Mouse (Mus musculus) ZHBTc4 (cell line): ENCODE measurements around the gene Calm2.

ENCODE experiments used
- DNase-seq: peaks from one replicate; pipeline ENCODE4 v3.0.0-alpha.2; 2011; ENCODE audit warnings: low read depth, low spot score

Calm2 gene

DNA sequence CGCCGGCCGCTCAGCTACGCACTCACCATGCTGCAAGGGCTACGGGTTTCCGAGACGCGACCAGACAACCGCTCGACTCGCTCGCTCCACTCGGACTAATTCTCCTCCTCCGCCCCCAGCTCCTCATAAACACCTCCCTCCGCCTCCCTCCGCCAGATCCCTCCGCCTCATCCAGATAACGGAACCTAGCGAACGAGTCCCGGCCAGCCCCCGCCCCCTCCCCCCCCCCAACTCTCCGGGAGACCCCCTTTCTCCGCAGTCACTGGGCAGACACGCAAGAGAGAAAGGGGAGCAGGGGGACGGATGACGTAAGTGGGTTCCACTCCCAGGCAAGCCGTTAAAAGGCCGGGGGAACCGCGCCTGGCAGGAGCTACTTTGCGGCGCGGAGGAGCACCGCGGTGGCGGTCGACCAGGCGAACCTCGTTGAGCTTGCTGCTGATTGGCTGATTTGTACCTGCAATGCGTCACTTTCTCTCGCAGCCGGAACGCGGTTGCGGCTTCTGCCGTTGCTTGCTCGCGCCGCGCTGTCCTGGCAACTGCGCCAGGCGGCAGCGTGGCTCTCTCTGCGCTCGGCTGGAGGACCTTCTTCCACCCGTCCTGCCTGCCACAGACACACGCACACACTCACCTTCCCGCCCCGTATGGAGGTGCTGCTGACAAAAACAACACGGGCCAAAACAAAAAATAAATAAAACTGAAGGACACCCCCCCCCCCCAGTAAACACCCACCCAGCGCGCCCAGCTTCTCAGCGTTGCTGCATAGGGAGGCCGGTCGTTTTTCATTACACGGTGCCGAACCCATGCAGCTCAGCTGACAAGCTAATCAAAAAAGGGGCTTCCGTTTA lies at the start of gene Calm2:
TSS of gene Calm2 (minus strand) at position 169 of the 845 bp plus-strand sequence.
- DNase-seq = peak; percentile 98

- DNase-seq = peak; percentile 62
Observed at GRCm38 (mm10) chr17:87495504-87495903, 48.8 kb upstream of the Calm2 start.

GRCm38 (mm10) chr17:87494310-87494709 lies 47.6 kb upstream of the Calm2 start:
- no peak for DNase-seq

- DNase-seq = no peak
Observed at GRCm38 (mm10) chr17:87492286-87492685, 45.6 kb upstream of the Calm2 start.

- no peak for DNase-seq
Observed at GRCm38 (mm10) chr17:87490295-87490694, 43.6 kb upstream of the Calm2 start.

DNA sequence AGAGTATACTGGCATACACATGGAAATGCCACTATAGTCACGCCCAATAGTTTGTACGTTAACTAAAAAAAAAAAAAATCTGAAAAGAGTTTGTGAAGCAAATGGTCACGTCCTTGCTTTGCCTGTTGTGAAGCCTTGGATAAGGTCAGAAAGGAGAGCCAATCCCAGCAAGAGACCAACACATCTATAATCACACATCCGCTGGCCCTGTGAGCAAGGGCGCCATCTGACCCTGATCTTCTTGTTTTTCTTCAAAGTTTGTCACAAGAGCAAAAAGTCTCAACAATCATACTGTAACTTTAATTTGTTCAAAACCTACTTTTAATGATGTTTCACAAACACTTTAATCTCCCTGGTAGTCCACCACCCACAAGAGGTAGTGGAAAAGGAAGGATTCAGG lies 39.0 kb upstream of the Calm2 start:
- DNase-seq = no peak

DNA sequence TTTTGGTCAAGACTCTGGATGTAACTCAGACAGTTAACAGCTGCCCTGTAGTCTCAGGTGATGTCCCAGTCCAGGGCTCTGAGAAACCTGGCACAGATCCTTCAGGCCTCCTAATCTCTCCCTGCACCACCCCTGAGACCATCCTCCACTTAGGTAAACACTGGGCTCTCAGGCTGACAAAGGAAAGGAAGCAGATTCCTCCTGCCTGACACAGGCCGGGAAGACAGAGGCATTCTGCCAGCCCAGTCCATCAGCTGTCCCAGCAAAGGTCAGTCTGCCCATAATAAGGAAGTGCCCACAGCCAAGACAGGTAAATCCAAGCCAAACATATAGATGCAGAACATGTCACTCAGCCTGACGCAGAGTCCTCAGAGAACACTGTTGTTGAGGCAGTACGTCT lies 36.1 kb upstream of the Calm2 start:
- no peak for DNase-seq

DNA sequence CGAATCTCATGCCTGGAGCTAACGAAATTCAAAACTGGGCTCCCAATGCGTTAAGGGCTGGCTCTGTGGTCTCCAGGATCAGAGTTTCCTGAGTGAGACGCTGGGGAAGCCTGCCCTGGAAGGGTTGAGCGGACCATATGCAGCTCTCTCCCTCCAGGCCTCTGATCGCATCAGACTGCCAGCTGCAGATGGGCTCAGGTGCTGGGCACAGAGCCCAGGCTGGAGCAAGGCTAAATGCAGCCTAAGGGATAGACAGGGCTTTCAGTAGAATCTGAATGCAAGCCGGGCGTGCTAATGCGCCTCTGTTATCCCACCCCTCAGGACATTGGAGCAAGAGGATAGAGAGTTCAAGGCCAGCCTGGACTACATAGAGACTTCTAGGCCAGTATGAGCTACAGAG lies 31.8 kb upstream of the Calm2 start:
- no peak for DNase-seq

DNA sequence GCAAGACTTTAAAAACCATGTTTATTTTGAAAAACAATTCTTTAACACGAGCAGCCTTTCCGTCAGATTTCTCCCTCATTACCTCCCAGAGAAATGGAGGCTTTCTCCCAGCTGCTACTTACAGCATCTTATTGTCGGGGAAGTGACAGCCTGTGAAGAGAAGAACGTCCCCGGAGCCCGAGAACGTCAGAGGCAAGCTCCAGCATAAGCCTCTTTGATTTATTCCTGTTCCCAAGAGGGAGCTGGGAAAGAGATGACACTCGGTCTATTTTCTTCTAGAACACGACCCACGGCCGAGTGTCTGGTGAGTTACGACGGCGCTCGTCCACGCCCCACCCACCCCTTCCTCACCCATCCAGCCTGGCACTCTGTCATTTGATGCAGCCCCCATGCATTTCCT lies 30.9 kb upstream of the Calm2 start:
- no peak for DNase-seq

GRCm38 (mm10) chr17:87475356-87475755 lies 28.6 kb upstream of the Calm2 start:
- no peak for DNase-seq

GRCm38 (mm10) chr17:87474501-87474795 lies 27.7 kb upstream of the Calm2 start:
- peak; percentile 86 for DNase-seq

DNA sequence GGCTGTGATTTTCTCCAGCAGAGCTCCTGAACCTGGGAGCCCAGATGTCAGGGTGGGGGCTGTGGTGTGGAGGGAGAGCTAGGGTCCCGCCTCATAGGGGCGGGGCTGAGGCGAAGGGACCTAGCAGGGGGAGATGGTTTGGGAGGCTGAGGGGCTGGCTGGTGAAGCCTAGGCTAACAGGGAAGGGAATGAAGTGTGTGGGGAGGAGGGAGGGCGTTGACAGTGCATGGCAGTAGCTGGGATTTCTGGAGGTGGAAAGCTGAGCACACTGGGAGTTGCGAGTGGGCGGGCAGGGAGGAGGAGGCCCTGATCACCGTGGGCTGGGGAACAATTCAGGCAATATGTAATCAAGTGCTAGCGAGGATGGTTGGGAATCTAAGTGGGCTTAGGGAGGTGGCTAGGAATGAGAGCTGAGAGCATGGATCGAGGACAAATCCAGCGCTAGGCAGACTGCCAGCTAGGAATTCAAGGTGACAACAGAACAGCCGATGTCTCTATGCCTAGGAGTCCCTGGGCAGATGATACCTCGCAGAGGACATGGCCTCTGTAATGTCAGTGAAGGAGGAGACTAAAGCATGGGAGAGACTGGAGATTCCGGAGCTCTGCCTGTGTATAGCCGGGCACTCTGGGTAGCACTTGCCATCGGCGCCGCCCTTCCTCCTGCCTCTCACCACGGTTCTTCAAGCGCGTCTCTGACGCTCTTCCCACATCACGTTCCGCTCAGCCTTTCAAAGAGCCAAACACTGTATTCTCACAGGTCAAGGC lies 27.2 kb upstream of the Calm2 start:
- peak; percentile 57 for DNase-seq

- DNase-seq = no peak
Observed at GRCm38 (mm10) chr17:87473441-87473735, 26.7 kb upstream of the Calm2 start.

DNA sequence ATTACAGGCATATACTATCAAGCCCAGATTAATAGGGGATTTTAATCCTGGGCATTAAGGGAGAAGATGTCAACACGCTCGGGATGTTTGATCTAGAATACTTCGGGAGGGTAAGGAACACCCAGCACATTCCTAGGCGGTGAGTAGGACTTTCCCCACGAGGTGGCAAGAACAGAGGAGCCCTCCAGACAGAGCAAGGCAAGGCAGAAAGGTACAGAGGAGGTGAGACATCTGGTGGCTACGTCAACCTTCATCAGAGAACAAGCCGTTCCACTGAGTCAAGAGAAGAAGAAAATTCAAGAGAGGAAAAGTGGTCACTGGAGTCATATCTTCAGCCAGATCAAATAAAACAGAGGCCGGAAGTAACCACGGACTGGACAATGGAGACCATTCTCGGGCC lies 26.1 kb upstream of the Calm2 start:
- peak; percentile 42 for DNase-seq

DNA sequence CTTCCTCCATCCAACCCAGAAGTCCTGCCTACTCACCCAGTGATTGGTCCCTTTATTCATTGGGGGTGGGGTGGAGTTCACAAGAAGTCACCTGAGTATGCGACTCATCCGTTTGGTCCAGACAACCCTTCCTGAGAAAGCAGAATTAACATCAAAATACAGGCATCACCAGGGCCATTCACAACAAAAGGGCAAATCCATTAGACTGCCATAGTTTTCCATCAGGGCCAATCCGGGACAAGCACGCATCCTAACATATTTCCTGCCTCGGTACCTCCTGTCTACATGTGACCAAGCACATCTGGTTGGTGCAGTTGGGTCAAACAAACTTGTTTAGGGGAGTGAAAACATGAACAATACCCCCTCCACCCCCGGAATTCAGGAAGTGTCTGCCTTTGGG lies 24.9 kb upstream of the Calm2 start:
- peak; percentile 98 for DNase-seq

GRCm38 (mm10) chr17:87470797-87471196 lies 24.1 kb upstream of the Calm2 start:
- DNase-seq = no peak

DNA sequence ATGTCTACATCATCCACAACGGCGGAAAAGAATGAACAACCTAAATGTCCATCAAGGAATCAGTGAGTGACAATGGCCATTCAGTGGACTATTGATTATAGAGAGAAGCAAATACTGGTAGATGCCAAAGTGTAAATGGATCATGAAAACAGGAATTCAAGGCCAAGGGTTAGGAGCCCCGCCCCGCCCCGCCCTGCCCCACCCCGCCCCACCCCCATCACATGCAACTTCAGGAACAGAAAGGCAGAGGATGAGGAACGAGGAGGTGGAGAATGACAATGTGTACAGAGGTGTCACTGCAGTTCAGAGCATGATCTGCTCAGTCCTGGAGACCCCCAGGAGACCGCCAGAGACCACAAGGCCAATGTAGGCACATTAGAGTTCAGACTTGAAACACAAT lies 23.5 kb upstream of the Calm2 start:
- no peak for DNase-seq

DNA sequence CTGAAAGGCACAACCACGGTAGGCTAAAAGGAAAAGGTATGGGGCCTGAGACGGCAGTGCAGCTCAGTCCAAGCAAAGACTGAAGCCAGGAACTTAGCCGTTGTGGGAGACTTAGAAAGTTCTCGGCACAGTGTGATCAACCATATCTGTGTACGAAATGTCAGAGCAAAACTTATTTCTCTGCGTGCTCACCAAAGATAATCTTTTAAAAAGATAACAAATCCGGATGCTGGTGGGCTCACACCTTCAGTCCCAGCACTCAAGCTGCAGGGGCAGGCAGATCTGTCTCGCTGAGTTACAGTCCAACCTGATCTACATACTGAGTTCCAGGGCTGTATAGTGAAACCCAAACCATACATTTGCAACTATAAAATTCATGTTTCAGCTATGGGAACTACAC lies 22.7 kb upstream of the Calm2 start:
- no peak for DNase-seq

DNA sequence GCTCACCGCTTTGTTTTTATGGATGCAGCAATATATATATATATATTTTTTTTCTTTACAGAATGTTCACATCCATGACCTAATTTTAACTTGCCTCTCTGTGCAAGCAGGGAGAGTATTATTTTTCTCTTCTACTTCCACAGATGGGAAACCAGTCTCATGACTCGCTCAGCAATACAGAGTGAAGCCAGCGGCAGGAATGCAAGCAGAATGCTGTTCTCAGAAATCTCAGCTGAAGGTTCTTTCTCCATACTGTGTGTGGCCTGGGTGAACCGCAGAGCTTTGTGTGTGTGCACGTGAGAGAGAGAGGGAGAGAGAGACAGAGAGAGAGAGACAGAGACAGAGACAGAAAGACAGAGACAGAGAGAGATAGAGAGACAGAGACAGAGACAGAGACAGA lies 21.9 kb upstream of the Calm2 start:
- DNase-seq = no peak

GRCm38 (mm10) chr17:87461499-87461896 lies 14.8 kb upstream of the Calm2 start:
- no peak for DNase-seq

GRCm38 (mm10) chr17:87460669-87461498 lies 14.1 kb upstream of the Calm2 start:
- DNase-seq = no peak
